Mouse (Mus musculus) telencephalon, adult 2 months (tissue): ENCODE data around the gene Afg1l.

Experiments
- DNase-seq: peaks from one replicate; pipeline ENCODE4 v3.0.0-alpha.2; 2011; ENCODE audit warnings: low read depth, low spot score

The Afg1l gene

GRCm38 (mm10) chr10:42478341-42478720 is at the start of gene Afg1l:
Gene Afg1l, minus strand, starts transcription at chr10:42478565.
- DNase-seq, result peak; percentile 93

GRCm38 (mm10) chr10:42525682-42526081 is 47.3 kb upstream of the Afg1l start:
- DNase-seq, result no peak

- no peak for DNase-seq
Measured at GRCm38 (mm10) chr10:42523556-42524162, 45.3 kb upstream of the Afg1l start.

- no peak for DNase-seq
Measured at GRCm38 (mm10) chr10:42522912-42523311, 44.5 kb upstream of the Afg1l start.

GRCm38 (mm10) chr10:42521315-42521981 is 43.1 kb upstream of the Afg1l start:
- DNase-seq, result no peak

- no peak for DNase-seq
Measured at GRCm38 (mm10) chr10:42518363-42518762, 40.0 kb upstream of the Afg1l start.

- DNase-seq, result no peak
Measured at GRCm38 (mm10) chr10:42514125-42514524, 35.8 kb upstream of the Afg1l start.

- no peak for DNase-seq
Measured at GRCm38 (mm10) chr10:42511184-42512135, 33.1 kb upstream of the Afg1l start.

GRCm38 (mm10) chr10:42510141-42510540 is 31.8 kb upstream of the Afg1l start:
- DNase-seq, result no peak

GRCm38 (mm10) chr10:42504096-42504710 is 25.8 kb upstream of the Afg1l start:
- no peak for DNase-seq

- DNase-seq, result peak; percentile 52
Measured at GRCm38 (mm10) chr10:42502349-42503111, 24.2 kb upstream of the Afg1l start.

GRCm38 (mm10) chr10:42501775-42502348 is 23.5 kb upstream of the Afg1l start, which contains the start of gene Snx3:
Gene Snx3, plus strand, starts transcription at chr10:42502030.
- DNase-seq, result peak; percentile 96

- no peak for DNase-seq
Measured at GRCm38 (mm10) chr10:42501161-42501560, 22.8 kb upstream of the Afg1l start.

- no peak for DNase-seq
Measured at GRCm38 (mm10) chr10:42500611-42501010, 22.2 kb upstream of the Afg1l start.

- no peak for DNase-seq
Measured at GRCm38 (mm10) chr10:42493000-42493399, 14.6 kb upstream of the Afg1l start.

- DNase-seq, result no peak
Measured at GRCm38 (mm10) chr10:42492027-42492771, 13.8 kb upstream of the Afg1l start.

- DNase-seq, result no peak
Measured at GRCm38 (mm10) chr10:42491158-42491557, 12.8 kb upstream of the Afg1l start.

GRCm38 (mm10) chr10:42488606-42489296 is 10.4 kb upstream of the Afg1l start:
- no peak for DNase-seq

GRCm38 (mm10) chr10:42480719-42481118 is 2.4 kb upstream of the Afg1l start:
- no peak for DNase-seq
